Mouse (Mus musculus): ENCODE data around the gene Umod.

DNA sequence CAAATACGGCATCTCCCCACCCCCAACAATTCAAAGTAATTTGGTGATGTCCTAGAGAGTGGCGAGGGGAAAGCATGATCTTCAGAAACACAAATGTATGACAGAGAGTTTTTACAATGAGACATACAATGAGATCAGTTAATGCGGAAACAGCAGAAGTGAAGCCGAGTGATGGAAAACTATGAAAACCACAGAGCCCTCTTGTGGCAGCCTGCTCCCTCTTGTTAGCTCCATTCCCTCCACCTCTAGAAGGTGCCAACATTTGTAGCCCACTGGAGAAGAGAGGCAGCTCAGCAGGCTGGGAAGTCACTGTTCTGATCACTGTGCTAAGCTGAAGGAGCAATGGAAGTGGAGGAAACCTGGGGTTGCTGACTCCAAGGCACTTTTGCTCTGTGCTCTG is 35.2 kb downstream of the Umod start:
- TF ChIP-seq ELF1 (IDR thresholded peaks at IDR 0.05; ENCODE audit: low read depth, low read length) (no peak), TCF12 (IDR thresholded peaks at IDR 0.05; ENCODE audit: low read depth, low read length) (no peak), MEF2A (IDR thresholded peaks at IDR 0.05; ENCODE audit: extremely low read depth, insufficient replicate concordance, low read depth, low read length, poor library complexity, severe bottlenecking) (no peak), MYB (IDR thresholded peaks at IDR 0.05; ENCODE audit: low read depth, low read length) (no peak), NELFE (IDR thresholded peaks at IDR 0.05; ENCODE audit: low read depth, low read length) (no peak), ZKSCAN1 (IDR thresholded peaks at IDR 0.05; ENCODE audit: low read depth, low read length) (no peak), CTCF (IDR thresholded peaks at IDR 0.05 in 2 of 3, conservative IDR thresholded peaks at IDR 0.05 in 1 of 3; ENCODE audit: control insufficient read depth in 1 of 3, insufficient read depth in 1 of 3, low read depth in 2 of 3, low read length in 3 of 3, poor library complexity in 1 of 3, severe bottlenecking in 1 of 3) (peak in 2 of 3 experiments; percentile 3 to 26; a peak in 1 of 6 replicates), MAX (IDR thresholded peaks at IDR 0.05; ENCODE audit: low read length) (no peak), ZMIZ1 (IDR thresholded peaks at IDR 0.05; ENCODE audit: low read depth, low read length) (no peak), CHD2 (IDR thresholded peaks at IDR 0.05; ENCODE audit: low read length) (no peak), HCFC1 (IDR thresholded peaks at IDR 0.05; ENCODE audit: low read depth, low read length) (no peak), EP300 (IDR thresholded peaks at IDR 0.05; ENCODE audit: low read depth in 1 of 2, low read length in 2 of 2) (no peak), POLR2A (IDR thresholded peaks at IDR 0.05; ENCODE audit: control insufficient read depth in 1 of 2, insufficient read depth in 1 of 2, low read depth in 1 of 2, low read length in 2 of 2, poor library complexity in 1 of 2) (no peak), ZNF384 (IDR thresholded peaks at IDR 0.05; ENCODE audit: low read depth, low read length) (no peak)
